ENCODE assay signal across 9 mouse cellular contexts in the genomic region with DNA sequence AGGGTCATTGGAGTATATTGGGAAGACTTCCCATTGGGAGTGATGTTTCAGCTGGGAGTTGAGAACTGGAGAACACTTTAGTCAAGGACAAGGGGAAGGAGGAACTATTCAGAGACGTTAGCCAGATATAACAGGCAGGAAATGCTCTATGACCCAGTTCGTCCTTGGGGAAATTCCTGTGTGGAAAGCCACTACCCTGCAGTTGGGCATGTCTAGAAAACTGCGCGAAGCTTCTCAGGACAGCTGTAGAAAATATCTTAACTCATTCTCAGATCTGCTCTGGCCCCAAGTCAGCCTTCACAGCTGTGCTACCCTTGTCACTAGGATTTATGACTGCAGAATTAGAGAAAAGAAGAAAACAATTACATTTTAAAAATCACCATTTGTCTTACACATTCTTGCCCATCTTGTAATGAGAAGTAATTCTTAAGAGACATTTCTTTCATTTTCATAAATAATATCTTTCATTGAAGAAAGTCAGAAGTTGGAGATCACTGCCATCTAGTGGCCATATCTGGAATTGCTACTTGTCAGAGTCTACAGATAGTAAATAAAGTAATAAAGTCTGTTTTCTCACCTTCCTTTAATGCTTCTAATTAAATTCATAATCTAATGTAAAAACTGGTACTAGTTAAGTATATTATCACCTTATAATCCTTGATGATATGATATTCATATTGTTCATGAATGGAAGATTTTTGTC. TPM values are rescaled to one million over a fixed set of nuclear protein-coding genes. Genes with fewer than 3 reads are reported as not detected.
A peak's percentile ranks its signal among the peaks of the same experiment; 100 is the strongest.
DNase-seq lines count a peak whose midpoint lies in the region; ATAC-seq lines count a peak whose summit lies in the region.
"Had no signal": no experiment of that assay in that cellular context is flagged by ENCODE, and none has a peak within 500 bp of the region (broad histone marks: within the 10 kb centered on the region; RNA-seq: fewer than 3 reads in every experiment).

No protein-coding gene starts in this region.

- no peak overlapping the region for H3K27ac ChIP-seq in midbrain, embryonic 14.5 days (replicated peaks; ENCODE audit: low read depth, low read length)
- no peak overlapping the region for H3K27ac ChIP-seq in midbrain, embryonic 15.5 days
- no peak overlapping the region for H3K27ac ChIP-seq in liver, embryonic 16.5 days (ENCODE audit: low read length)
- H3K27ac ChIP-seq in stomach, embryonic 15.5 days = peak overlapping the region; percentile 61; the same call in 1 of the 2 replicates
- H3K27ac ChIP-seq: midbrain, embryonic 12.5 days had no signal

- H3K4me2 ChIP-seq in midbrain, embryonic 14.5 days (ENCODE audit: low read length) = no peak overlapping the region
- no peak overlapping the region for H3K4me2 ChIP-seq in midbrain, embryonic 15.5 days
- peak overlapping the region; percentile 34; the same call in 1 of the 2 replicates for H3K4me2 ChIP-seq in liver, embryonic 16.5 days (ENCODE audit: low read depth, low read length)
- 0 out of 2 replicates have a peak overlapping the region, but pooled peaks have one; percentile 8 for H3K4me2 ChIP-seq in stomach, embryonic 15.5 days
- H3K4me2 ChIP-seq: midbrain, embryonic 12.5 days had no signal

- H3K27me3 ChIP-seq in midbrain, embryonic 14.5 days (ENCODE audit: control insufficient read depth, insufficient read depth, low read length) = no peaks in the 10 kb centered on the region
- H3K27me3 ChIP-seq in midbrain, embryonic 15.5 days (replicated peaks) = no peaks in the 10 kb centered on the region
- H3K27me3 ChIP-seq in liver, embryonic 16.5 days (ENCODE audit: control insufficient read depth, insufficient read depth, low read depth, low read length) = no peaks in the 10 kb centered on the region
- H3K27me3 ChIP-seq in stomach, embryonic 15.5 days (replicated peaks) = no peaks in the 10 kb centered on the region

- DNase-seq in adrenal gland, adult (ENCODE audit: inconsistent age in 2 of 2, low spot score in 1 of 2) = peak; percentile 15 to 68
- no peak for DNase-seq in adrenal gland, postnatal 4 days (ENCODE audit: low spot score in 2 of 2)
- DNase-seq in midbrain, embryonic 14.5 days = peak; percentile 78
- DNase-seq in cerebellum, adult 9-10 months = peak; percentile 50
- DNase-seq in heart, postnatal 36 days = peak; percentile 19 to 23

- no peak overlapping the region for H3K9ac ChIP-seq in midbrain, embryonic 14.5 days (replicated peaks; ENCODE audit: low read length)
- no peak overlapping the region for H3K9ac ChIP-seq in midbrain, embryonic 15.5 days
- H3K9ac ChIP-seq in liver, embryonic 16.5 days (ENCODE audit: low read depth, low read length) = no peak overlapping the region
- no peak overlapping the region for H3K9ac ChIP-seq in stomach, embryonic 15.5 days
- H3K9ac ChIP-seq: midbrain, embryonic 12.5 days had no signal

- no peaks in the 10 kb centered on the region for H3K9me3 ChIP-seq in midbrain, embryonic 14.5 days (ENCODE audit: control insufficient read depth, low read length)
- no peaks in the 10 kb centered on the region for H3K9me3 ChIP-seq in midbrain, embryonic 15.5 days
- no peaks in the 10 kb centered on the region for H3K9me3 ChIP-seq in liver, embryonic 16.5 days (replicated peaks; ENCODE audit: control insufficient read depth, low read length)
- H3K9me3 ChIP-seq in stomach, embryonic 15.5 days = no peaks in the 10 kb centered on the region
- H3K9me3 ChIP-seq: midbrain, embryonic 12.5 days had no signal

- intact Hi-C loops in heart, postnatal 36 days (cut with DNase I) = loop anchor here (2.0 to 5.0 kb wide), 3 partner anchors 163 to 306 kb away; partner anchors contain the start of gene Armcx6

- no peak for ATAC-seq in midbrain, embryonic 14.5 days (ENCODE audit: low FRiP score, low TSS enrichment)
- no peak for ATAC-seq in midbrain, embryonic 15.5 days (replicated peaks)
- ATAC-seq in liver, embryonic 16.5 days (ENCODE audit: low read depth) = no peak
- ATAC-seq in stomach, embryonic 15.5 days (ENCODE audit: insufficient read depth, low FRiP score, low read depth) = no peak

- H3K4me1 ChIP-seq in midbrain, embryonic 14.5 days (ENCODE audit: control insufficient read depth, insufficient read depth, low read length) = no peaks in the 10 kb centered on the region
- H3K4me1 ChIP-seq in midbrain, embryonic 15.5 days = no peaks in the 10 kb centered on the region
- H3K4me1 ChIP-seq in liver, embryonic 16.5 days (ENCODE audit: control insufficient read depth, low read depth, low read length) = no peaks in the 10 kb centered on the region; the same call in 1 of the 2 replicates
- H3K4me1 ChIP-seq in stomach, embryonic 15.5 days = no peaks in the 10 kb centered on the region
- H3K4me1 ChIP-seq: midbrain, embryonic 12.5 days had no signal

- no peaks in the 10 kb centered on the region for H3K36me3 ChIP-seq in midbrain, embryonic 14.5 days (ENCODE audit: control insufficient read depth, insufficient read depth, low read length)
- H3K36me3 ChIP-seq in midbrain, embryonic 15.5 days (replicated peaks) = no peaks in the 10 kb centered on the region
- no peaks in the 10 kb centered on the region for H3K36me3 ChIP-seq in liver, embryonic 16.5 days (ENCODE audit: control insufficient read depth, insufficient read depth)
- H3K36me3 ChIP-seq in stomach, embryonic 15.5 days = no peaks in the 10 kb centered on the region
- H3K36me3 ChIP-seq: midbrain, embryonic 12.5 days had no signal

- whole genome bisulfite sequencing in midbrain, embryonic 14.5 days = 35% methylated on average over 4 of the region's 4 CpGs
- 44% methylated on average over 4 of the region's 4 CpGs for WGBS in midbrain, embryonic 15.5 days
- 15% methylated on average over 4 of the region's 4 CpGs for WGBS in liver, embryonic 16.5 days (ENCODE audit: insufficient replicate concordance)
- 14% methylated on average over 4 of the region's 4 CpGs for WGBS in stomach, embryonic 15.5 days

- no peak overlapping the region for H3K4me3 ChIP-seq in midbrain, embryonic 14.5 days (replicated peaks; ENCODE audit: low read depth, low read length)
- no peak overlapping the region for H3K4me3 ChIP-seq in midbrain, embryonic 15.5 days
- no peak overlapping the region for H3K4me3 ChIP-seq in liver, embryonic 16.5 days (ENCODE audit: low read depth, low read length)
- no peak overlapping the region for H3K4me3 ChIP-seq in stomach, embryonic 15.5 days (replicated peaks)
- H3K4me3 ChIP-seq: midbrain, embryonic 12.5 days had no signal

RNA-seq across cellular contexts. Expression of gene Nxf2, which starts 51.2 kb away (rescaled TPM):
- under 1 TPM; 0.28 TPM for total RNA-seq in adrenal gland, postnatal 4 days (2021)
- 0.27 and 0.43 TPM in 2 replicates for polyA plus RNA-seq in midbrain, embryonic 14.5 days (2014; fragmentation: Nextera tagmentation; extraction: Ambion mirVana)
- 0.25 and 0.29 TPM in 2 replicates for polyA plus RNA-seq in midbrain, embryonic 15.5 days (2015; fragmentation: Nextera tagmentation; extraction: Ambion mirVana)
- under 1 TPM in 1 of 2 experiments, not detected in 1; 0.19 TPM for total RNA-seq in heart, postnatal 36 days (2021)
- polyA plus RNA-seq in liver, embryonic 16.5 days (2015; fragmentation: Nextera tagmentation; extraction: Ambion mirVana) = 0.18 and 0.26 TPM in 2 replicates
- 0.50 and 0.83 TPM in 2 replicates for polyA plus RNA-seq in stomach, embryonic 15.5 days (2015; fragmentation: Nextera tagmentation; extraction: Ambion mirVana)

Comparison
In these comparisons a context has a peak if more than half of its experiments do, and no peak if none do; other contexts are left out.
1. DNase-seq: peak in adrenal gland, adult (2 of 2), midbrain, embryonic 14.5 days (single experiment), cerebellum, adult 9-10 months (single experiment) and heart, postnatal 36 days (2 of 2); none in adrenal gland, postnatal 4 days (0 of 2).
2. H3K4me2 ChIP-seq: peak in liver, embryonic 16.5 days (single experiment) and stomach, embryonic 15.5 days (single experiment); none in midbrain, embryonic 14.5 days (single experiment) and midbrain, embryonic 15.5 days (single experiment).